Mouse (Mus musculus): Measurements from ENCODE around the gene Tyro3. TPM values are rescaled to one million over a fixed set of nuclear protein-coding genes. Genes with fewer than 3 reads are reported as not detected.

The Tyro3 gene
- polyA plus RNA-seq, 1 experiment = 169 TPM

DNA sequence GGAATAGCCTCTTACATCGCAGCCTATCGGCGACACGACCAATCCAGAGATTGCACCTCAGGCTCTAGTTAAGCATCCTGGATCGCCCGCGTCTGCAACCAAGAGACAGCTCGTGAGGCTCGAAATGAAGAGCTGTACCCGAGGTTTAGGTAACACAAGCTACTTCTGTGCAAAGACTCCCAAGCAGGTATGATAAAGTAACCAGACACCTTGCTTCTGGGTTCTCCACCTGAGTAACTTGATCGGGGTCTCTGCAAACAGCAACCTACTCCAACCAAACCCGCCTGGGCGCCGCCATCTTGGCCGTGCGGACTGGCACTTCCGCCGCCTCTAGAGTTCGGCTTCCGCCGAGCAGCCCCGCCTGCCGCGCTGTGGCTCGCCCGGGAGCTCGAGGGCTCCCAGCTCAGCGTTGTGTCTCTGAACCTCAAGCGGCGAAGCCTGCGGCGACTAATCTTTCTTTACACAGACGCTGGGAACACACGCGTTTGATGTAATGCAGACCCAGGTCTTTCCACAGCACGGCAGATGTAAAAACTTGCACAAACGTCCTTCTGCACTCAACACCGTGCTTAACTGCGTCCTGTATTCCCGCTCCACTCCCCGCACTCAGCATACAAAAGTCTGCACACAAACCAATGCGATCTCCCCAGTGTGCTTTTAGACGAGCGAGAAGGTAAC is 10.2 kb upstream of the Tyro3 start, which contains the start of gene Rpap1:
Rpap1 (minus strand) TSS at position 332 of the 678 bp plus-strand sequence.
- TF ChIP-seq POLR2A (IDR thresholded peaks at IDR 0.05; ENCODE audit: extremely low read depth, insufficient read depth, low read length) = peak; percentile 78
- TF ChIP-seq CTCF (IDR thresholded peaks at IDR 0.05; ENCODE audit: extremely low read depth, insufficient read depth, low read length) = no peak
- Histone ChIP-seq H3K27ac (ENCODE audit: insufficient read depth, low read length) (peak within 1 kb of the TSS; percentile 77), H3K4me3 (ENCODE audit: insufficient read depth, low read length) (peak within 1 kb of the TSS; percentile 75), H3K4me1 (ENCODE audit: control insufficient read depth, insufficient read depth, low read length) (peaks cover 1% of the 10 kb centered on the region; the same call in 1 of the 2 replicates)

DNA sequence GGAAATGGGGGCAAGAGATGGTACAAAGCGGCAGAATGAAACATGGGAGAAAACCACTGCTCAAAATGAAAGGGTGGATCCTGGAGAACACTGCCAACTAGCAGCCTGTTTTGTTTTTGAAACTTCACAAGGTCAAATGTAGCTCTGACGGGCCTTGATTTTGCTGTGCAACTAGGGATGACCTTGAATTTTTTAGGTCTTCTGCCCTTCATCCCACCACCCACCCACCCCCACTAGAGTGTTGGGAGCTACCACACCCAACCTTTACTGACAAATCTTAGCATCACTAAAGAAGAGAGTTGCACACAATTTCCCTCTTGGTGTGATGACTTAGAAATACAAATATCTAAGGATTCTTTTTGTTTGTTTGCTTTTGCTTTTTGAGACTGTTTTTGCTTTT is 7.5 kb upstream of the Tyro3 start:
- Histone ChIP-seq H3K4me3 (ENCODE audit: insufficient read depth, low read length) (no peak overlapping the region), H3K27ac (ENCODE audit: insufficient read depth, low read length) (no peak overlapping the region), H3K4me1 (ENCODE audit: control insufficient read depth, insufficient read depth, low read length) (peaks cover 1% of the 10 kb centered on the region; the same call in 1 of the 2 replicates)
- no peak for TF ChIP-seq POLR2A (IDR thresholded peaks at IDR 0.05; ENCODE audit: extremely low read depth, insufficient read depth, low read length)
- no peak for TF ChIP-seq CTCF (IDR thresholded peaks at IDR 0.05; ENCODE audit: extremely low read depth, insufficient read depth, low read length)

GRCm38 (mm10) chr2:119798246-119798927 is 854 bp downstream of the Tyro3 start:
- peaks cover 9% of the 10 kb centered on the region for H3K4me1 ChIP-seq (ENCODE audit: control insufficient read depth, insufficient read depth, low read length)
- TF ChIP-seq POLR2A (IDR thresholded peaks at IDR 0.05; ENCODE audit: extremely low read depth, insufficient read depth, low read length) (no peak), CTCF (IDR thresholded peaks at IDR 0.05; ENCODE audit: extremely low read depth, insufficient read depth, low read length) (peak; percentile 24)
- no peak overlapping the region; the same call in 1 of the 2 replicates for H3K27ac ChIP-seq (ENCODE audit: insufficient read depth, low read length)
- no peak overlapping the region; the same call in 1 of the 2 replicates for H3K4me3 ChIP-seq (ENCODE audit: insufficient read depth, low read length)

DNA sequence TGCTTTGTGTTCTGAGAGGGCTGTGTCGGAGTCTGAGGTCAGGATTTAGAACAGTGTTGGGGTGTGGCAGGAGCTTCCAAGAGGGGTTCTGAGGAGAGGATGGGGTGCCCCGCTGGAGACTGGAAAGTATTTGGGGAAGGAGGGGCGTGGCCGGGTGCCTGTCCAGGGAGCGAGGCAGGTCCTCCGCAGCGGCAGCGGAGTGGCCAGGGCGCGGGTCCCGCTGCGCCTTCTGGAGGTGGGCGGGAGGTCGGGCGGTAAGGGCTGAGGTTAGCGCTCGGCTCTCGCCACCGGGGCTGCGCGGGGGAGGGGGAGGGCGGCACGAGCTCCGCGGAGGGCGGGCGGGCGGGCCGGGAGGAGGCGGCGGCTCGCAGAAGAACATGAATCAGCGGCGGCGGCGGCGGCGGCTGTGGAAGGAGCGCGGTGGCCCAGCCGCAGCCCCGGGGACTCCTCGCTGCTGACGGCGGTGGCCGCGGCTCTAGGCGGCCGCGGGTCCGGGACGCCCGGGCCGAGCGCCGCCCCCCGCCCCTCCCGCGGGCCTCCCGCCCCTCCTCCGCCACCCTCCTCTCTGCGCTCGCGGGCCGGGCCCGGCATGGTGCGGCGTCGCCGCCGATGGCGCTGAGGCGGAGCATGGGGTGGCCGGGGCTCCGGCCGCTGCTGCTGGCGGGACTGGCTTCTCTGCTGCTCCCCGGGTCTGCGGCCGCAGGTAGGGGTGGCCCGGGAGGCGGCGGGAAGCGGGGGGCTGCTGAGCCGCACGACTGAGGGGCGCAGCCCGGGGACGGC is 1.8 kb downstream of the Tyro3 start:
- Histone ChIP-seq H3K27ac (ENCODE audit: insufficient read depth, low read length) (peak overlapping the region; percentile 86), H3K4me3 (ENCODE audit: insufficient read depth, low read length) (peak overlapping the region; percentile 95), H3K4me1 (ENCODE audit: control insufficient read depth, insufficient read depth, low read length) (peaks cover 12% of the 10 kb centered on the region)
- TF ChIP-seq CTCF (IDR thresholded peaks at IDR 0.05; ENCODE audit: extremely low read depth, insufficient read depth, low read length) = no peak
- no peak for TF ChIP-seq POLR2A (IDR thresholded peaks at IDR 0.05; ENCODE audit: extremely low read depth, insufficient read depth, low read length)

DNA sequence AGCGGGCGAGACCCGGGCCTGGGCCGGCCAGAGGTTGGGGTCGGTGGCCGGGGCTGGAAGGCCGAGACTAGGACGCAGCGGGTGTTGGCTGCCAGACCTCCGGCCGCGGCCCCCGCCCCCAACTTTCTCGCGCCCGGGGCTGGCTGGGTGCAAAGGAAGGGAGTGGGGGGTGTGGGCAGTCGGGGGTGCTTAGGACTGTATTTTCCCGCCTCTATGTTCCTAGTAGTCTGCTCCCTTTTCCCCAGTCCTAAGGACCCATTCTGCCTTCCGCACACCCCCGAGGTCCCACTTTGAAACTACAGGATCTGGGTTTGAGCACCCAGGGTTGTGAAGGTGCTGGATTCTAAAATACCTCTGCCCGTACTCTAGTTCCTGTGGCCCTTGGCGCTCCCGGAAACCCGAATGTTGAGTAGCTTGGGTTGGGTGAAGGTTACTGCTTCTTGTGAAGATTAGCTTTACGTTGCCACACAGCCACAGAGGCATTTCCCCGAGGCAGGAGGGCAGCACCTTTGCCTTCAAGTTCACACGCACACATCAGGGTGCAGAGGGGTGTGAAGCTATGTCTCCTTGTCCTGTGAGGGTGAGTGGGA is 2.5 kb downstream of the Tyro3 start:
- TF ChIP-seq CTCF (IDR thresholded peaks at IDR 0.05; ENCODE audit: extremely low read depth, insufficient read depth, low read length) (no peak), POLR2A (IDR thresholded peaks at IDR 0.05; ENCODE audit: extremely low read depth, insufficient read depth, low read length) (no peak)
- H3K27ac ChIP-seq (ENCODE audit: insufficient read depth, low read length) = peak overlapping the region; percentile 86
- peak overlapping the region; percentile 95 for H3K4me3 ChIP-seq (ENCODE audit: insufficient read depth, low read length)
- peaks cover 16% of the 10 kb centered on the region for H3K4me1 ChIP-seq (ENCODE audit: control insufficient read depth, insufficient read depth, low read length)

- TF ChIP-seq POLR2A (IDR thresholded peaks at IDR 0.05; ENCODE audit: extremely low read depth, insufficient read depth, low read length) = 0 out of 2 replicates have a peak, but pooled peaks have one; percentile 3
- no peak for TF ChIP-seq CTCF (IDR thresholded peaks at IDR 0.05; ENCODE audit: extremely low read depth, insufficient read depth, low read length)
- Histone ChIP-seq H3K27ac (ENCODE audit: insufficient read depth, low read length) (peak overlapping the region; percentile 86; the same call in 1 of the 2 replicates), H3K4me1 (ENCODE audit: control insufficient read depth, insufficient read depth, low read length) (peaks cover 16% of the 10 kb centered on the region), H3K4me3 (ENCODE audit: insufficient read depth, low read length) (peak overlapping the region; percentile 95)
These were observed 3.6 kb downstream of the Tyro3 start for GRCm38 (mm10) chr2:119800876-119801846.

GRCm38 (mm10) chr2:119802767-119803617 is 5.5 kb downstream of the Tyro3 start:
- Histone ChIP-seq H3K4me3 (ENCODE audit: insufficient read depth, low read length) (no peak overlapping the region), H3K27ac (ENCODE audit: insufficient read depth, low read length) (peak overlapping the region; percentile 75), H3K4me1 (ENCODE audit: control insufficient read depth, insufficient read depth, low read length) (peaks cover 14% of the 10 kb centered on the region)
- TF ChIP-seq CTCF (IDR thresholded peaks at IDR 0.05; ENCODE audit: extremely low read depth, insufficient read depth, low read length) (no peak), POLR2A (IDR thresholded peaks at IDR 0.05; ENCODE audit: extremely low read depth, insufficient read depth, low read length) (no peak)

Data from cortical plate, adult 2 months (tissue).